Mouse (Mus musculus) bone marrow macrophage, adult 2 months (primary cell): ENCODE measurements around the gene Pkp4. TPM values are rescaled to one million over a fixed set of nuclear protein-coding genes. Genes with fewer than 3 reads are reported as not detected.
A peak's percentile ranks its signal among the peaks of the same experiment; 100 is the strongest.

Experiments used
- H3K27ac ChIP-seq: 2 replicates; pipeline ENCODE4 v1.5.1; 2012; ENCODE audit warnings: low read depth, low read length; ENCODE audit not compliant: insufficient read depth
- H3K4me1 ChIP-seq: 2 replicates; pipeline ENCODE4 v1.6.1; 2012; ENCODE audit warnings: low read length; ENCODE audit not compliant: control insufficient read depth, insufficient read depth
- H3K4me3 ChIP-seq: 2 replicates; pipeline ENCODE4 v1.5.1; 2012; ENCODE audit warnings: mild to moderate bottlenecking, low read length, moderate library complexity; ENCODE audit not compliant: insufficient read depth
- CTCF ChIP-seq: IDR thresholded peaks from 2 replicates; pipeline ENCODE4 v1.5.1; 2012; ENCODE audit warnings: low read depth, mild to moderate bottlenecking, low read length, moderate library complexity
- POLR2A ChIP-seq: IDR thresholded peaks from 2 replicates; pipeline ENCODE4 v1.6.1; 2012; ENCODE audit warnings: mild to moderate bottlenecking, low read depth, low read length, borderline replicate concordance
- polyA plus RNA-seq: library from polyadenylated mRNA; stranded (reverse); fragments of >200 nt; gene quantifications from 2 replicates; pipeline ENCODE4 v1.2.4, GENCODE M21; 2012; ENCODE audit not compliant: missing spikeins, insufficient read depth, insufficient read length

Pkp4 gene
- polyA plus RNA-seq: 20.0 and 23.9 TPM in 2 replicates

DNA sequence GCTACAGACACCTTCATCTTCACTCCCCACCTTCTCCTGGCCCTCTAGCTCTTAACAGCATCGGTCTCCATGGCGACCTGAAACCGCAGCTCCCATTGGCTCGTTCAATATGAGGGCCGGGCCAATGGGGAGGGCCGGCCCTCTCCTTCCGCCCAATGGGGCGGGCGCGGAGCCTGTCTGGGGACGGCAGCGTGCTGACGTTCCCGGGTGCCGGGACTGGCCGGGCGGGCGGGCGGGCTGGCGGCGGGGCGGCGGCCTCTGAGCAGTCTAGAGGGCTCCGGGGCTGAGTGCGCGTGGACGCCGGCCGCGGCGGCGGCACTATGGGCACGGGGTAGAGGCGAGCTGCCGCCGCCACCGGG, at the start of gene Pkp4, which contains the start of gene Ccdc148:
Gene Pkp4, plus strand, starts transcription at position 246 of the 359 bp plus-strand sequence.
Gene Ccdc148, minus strand, starts transcription at position 79 of the 359 bp plus-strand sequence.
- TF ChIP-seq CTCF (no peak), POLR2A (no peak)
- peaks cover 14% of the 10 kb centered on the region for H3K4me1 ChIP-seq
- peak within 1 kb of the TSS; percentile 58 for H3K27ac ChIP-seq
- H3K4me3 ChIP-seq: peak within 1 kb of the TSS; percentile 99

DNA sequence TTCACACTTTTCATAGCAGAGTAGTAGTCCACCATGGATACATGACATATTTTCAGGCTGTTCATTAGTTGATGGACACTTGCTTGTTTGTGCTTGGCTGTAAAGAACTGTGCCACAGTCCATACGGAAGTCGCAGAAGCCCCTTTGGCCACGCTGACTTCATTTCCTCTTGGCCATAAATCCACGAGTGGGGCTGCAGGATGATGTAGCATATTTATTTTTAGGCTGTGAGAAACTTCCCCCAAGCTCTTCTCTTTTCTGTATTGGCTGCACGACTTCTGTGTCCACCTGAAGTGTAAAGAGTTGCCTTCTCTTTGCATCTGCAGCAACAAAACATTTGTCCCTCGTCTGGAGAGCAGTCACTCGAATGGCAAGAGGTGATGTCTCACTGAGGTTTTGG, 31.6 kb upstream of the Pkp4 start:
- TF ChIP-seq CTCF (no peak), POLR2A (no peak)
- Histone ChIP-seq H3K4me3 (no peak overlapping the region), H3K4me1 (peaks cover 20% of the 10 kb centered on the region), H3K27ac (peak overlapping the region; percentile 56)

DNA sequence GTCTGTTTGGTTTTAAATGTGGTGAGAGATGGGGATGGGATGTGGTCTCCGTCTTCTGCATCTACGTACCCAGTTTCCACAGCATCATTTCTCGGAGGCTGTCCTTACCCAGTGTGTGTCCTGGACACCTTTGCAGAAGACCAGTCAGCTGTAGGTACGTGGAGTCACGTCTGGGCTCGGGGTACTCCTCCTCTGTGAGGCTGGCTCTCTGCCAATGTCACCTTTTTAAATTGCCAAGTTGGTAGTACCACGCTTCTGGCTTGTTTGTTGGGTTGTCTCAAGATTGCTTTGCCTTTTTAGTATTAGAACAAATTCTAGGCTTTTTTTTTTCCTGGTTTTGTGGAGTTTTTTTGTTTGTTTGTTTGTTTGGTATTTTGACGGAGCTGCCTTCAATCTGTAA, 30.8 kb upstream of the Pkp4 start:
- Histone ChIP-seq H3K4me3 (no peak overlapping the region), H3K4me1 (peaks cover 20% of the 10 kb centered on the region), H3K27ac (no peak overlapping the region; the same call in 1 of the 2 replicates)
- TF ChIP-seq POLR2A (no peak), CTCF (no peak)

DNA sequence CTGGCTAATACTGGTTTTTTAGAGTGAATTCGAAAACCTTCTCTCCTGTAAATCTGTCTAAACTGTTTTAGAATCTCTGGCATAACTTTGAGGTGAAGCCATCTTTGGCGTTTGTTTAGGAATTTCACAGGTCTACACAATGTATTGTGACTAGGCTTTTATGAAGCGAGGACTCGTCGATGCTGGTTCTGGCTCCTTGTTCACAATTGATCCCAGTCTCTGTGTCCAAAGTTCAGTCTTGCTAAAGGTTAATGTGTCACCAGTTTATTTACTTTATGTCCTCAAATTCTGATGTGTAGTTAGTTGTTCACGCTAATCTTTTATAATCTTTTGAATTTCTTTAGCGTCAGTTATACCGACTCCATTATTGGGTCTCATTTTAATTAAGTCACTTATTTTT, 29.6 kb upstream of the Pkp4 start:
- no peak for TF ChIP-seq POLR2A
- no peak for TF ChIP-seq CTCF
- Histone ChIP-seq H3K4me3 (no peak overlapping the region), H3K4me1 (peaks cover 20% of the 10 kb centered on the region), H3K27ac (no peak overlapping the region)

DNA sequence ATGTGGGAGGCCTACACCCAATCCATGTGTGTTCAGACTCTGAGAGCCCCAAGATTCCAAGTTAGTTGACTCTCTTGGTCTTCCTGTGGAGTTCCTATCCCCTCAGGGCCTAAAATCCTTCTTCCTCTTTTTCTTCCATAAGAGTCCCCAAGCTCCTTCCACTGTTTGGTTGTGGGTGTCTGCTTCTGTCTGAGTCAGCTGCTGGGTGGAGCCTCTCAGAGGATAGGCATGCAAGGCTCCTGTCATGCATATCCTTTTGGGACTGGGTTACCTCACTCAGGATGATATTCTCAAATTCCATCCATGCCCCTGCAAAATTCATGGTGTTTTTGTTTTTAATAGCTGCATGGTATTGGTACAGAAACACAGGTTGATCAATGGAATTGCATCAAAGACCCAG, 5.2 kb upstream of the Pkp4 start:
- Histone ChIP-seq H3K4me3 (no peak overlapping the region), H3K27ac (peak overlapping the region; percentile 54), H3K4me1 (peaks cover 8% of the 10 kb centered on the region)
- TF ChIP-seq CTCF (no peak), POLR2A (no peak)

DNA sequence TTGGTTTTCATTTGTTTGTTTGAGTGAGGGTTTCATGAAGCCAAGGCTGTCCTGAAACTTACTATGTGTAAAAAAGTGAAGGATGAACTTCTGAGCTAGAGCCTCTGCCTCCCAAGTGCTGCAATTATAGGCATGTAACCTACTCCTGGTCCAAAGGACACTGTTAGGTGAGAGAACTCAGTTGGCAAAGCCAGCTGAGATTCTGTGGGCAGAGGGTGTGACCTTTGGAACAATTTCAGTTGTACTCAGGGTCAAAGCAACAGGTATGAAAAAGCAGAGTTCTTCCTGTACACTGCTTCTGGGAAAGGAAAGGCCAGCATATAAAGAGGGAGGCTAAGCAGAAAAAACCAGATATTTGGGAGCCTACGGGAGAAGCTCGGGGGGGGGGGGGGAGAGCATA, 2.5 kb upstream of the Pkp4 start:
- peaks cover 13% of the 10 kb centered on the region for H3K4me1 ChIP-seq
- H3K4me3 ChIP-seq: no peak overlapping the region
- H3K27ac ChIP-seq: no peak overlapping the region
- no peak for TF ChIP-seq CTCF
- no peak for TF ChIP-seq POLR2A

DNA sequence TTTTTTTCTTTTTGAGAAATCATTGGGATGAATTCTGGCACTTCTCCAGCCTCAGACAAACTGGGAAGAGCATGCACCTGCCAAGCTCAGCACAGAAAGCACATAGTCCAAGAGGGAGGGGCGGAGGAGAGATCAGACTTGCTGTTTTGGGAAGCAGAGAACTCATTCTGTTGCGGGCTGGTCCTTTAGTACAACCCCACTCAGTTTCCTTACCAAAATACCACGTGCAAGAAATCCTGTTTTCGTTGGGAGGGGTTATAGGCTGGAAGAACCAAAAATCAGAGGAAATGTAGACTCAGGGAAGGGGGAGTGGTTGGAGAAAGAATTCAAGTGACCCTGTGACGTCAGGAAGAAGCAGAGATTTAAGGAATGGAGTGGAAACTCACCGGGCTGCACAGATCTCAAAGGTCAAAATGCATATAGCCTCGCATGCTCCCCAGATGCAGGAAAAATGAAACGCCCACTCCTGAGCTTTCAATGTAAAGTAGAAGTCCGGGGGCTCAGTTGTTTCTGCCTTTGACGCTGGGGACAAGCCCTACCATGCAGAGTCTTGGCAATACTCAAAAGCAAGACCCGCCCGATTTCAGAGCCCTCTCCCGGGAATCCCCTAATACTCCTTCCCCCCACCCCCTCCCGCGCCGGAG, 567 bp upstream of the Pkp4 start:
- Histone ChIP-seq H3K4me1 (peaks cover 17% of the 10 kb centered on the region), H3K27ac (peak overlapping the region; percentile 39), H3K4me3 (peak overlapping the region; percentile 61)
- TF ChIP-seq POLR2A (no peak), CTCF (no peak)

DNA sequence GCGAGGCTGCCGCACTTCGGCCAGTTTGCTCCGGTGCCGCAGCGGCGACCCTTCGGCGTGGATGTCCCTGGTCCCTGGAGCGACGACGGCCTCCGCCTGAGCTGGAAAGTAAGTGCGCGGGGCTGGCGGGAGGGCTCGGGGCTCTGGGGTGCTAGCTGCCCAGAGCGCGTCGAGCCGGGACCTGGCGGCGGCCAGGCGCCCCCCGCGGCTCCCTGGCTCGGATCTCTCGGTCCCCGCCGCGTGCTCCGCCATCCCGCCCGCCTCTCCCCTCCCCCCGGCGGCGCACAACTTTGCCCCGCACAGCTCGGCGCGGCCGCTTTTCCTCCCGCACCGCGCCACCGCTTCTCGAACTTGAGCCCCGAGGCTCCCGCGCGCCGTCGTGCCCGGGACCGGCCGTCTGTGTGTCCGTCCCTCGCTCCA, 381 bp downstream of the Pkp4 start:
- peak overlapping the region; percentile 58 for H3K27ac ChIP-seq
- H3K4me1 ChIP-seq: peaks cover 12% of the 10 kb centered on the region
- H3K4me3 ChIP-seq: peak overlapping the region; percentile 99
- no peak for TF ChIP-seq CTCF
- TF ChIP-seq POLR2A: no peak

DNA sequence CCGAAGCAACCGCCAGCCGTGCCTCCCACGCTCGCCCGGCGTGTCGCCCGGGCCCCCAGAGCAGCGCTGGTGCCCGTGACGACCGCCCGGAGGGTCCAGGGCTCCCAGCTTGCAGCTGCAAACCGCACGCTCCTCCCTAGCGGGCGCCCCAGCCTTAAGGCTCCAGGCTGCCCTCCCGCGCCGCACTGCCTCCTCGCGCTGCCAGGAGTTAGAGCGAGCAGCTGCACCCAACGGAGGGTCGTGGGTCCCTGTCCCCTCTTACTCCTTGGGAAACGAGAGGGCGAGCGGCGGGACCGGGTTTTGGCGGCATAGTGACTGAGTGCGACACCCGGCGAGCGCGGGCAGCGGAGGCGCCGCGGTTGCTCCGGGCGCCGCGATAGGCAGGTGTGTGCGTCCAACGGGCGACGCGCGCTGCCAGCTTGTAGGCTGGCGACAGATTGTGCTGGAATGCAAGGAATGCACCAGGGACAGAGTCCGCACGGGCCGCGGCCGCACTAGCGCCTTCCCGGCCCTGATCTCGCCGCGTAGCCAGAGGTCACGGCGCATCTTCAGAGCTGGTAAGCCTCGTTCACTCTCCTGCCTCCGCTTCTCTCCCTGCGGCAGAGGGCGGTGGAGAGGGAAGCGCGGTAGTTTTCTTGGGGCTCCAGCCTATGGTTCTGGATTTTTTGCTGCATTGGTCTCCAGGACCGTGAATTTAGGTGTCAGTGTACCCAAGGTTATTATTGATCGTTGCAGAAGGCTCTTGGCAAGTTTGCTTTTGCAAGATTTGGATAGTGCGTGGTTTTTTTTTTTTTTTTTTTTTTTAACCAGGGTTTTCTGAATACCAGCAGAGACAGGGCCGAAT, 1.0 kb downstream of the Pkp4 start:
- Histone ChIP-seq H3K4me1 (peaks cover 12% of the 10 kb centered on the region), H3K27ac (peak overlapping the region; percentile 58), H3K4me3 (peak overlapping the region; percentile 99)
- TF ChIP-seq CTCF (peak; percentile 12), POLR2A (no peak)

DNA sequence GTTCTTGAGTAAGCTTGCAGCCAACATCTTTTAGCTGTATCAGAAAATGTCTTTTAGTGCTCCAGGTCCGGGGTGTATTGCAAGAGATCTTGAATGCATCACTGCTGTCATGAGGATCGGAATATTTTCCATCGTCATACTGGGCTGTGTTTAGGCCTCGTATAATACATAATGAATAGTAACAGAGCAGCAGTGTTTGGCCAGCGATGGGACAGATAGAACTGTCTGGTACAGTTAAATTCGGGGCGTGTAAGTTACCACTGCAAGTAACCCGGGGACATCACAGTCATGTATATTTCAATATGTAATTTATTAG, 1.6 kb downstream of the Pkp4 start:
- peaks cover 12% of the 10 kb centered on the region for H3K4me1 ChIP-seq
- no peak overlapping the region for H3K27ac ChIP-seq
- H3K4me3 ChIP-seq: peak overlapping the region; percentile 99
- no peak for TF ChIP-seq POLR2A
- TF ChIP-seq CTCF: no peak
